Mouse (Mus musculus) large intestine, adult 2 months (tissue): ENCODE data around the gene Atxn2. TPM values are rescaled to one million over a fixed set of nuclear protein-coding genes. Genes with fewer than 3 reads are reported as not detected.

ENCODE experiments used
- DNase-seq: peaks from one replicate; pipeline ENCODE4 v3.0.0-alpha.2; 2012; ENCODE audit warnings: low read depth, low spot score
- WGBS: fragments of 180-500 bp; shearing (Covaris S2); methylation state at CpG from one replicate; pipeline ENCODE4 v1.1.7; 2018; 5-methylcytosine and 5-hydroxymethylcytosine counted together
- polyA plus RNA-seq: library from polyadenylated mRNA; depleted of rRNA; stranded (reverse); fragments of >200 nt; gene quantifications from 2 replicates; pipeline ENCODE4 v1.2.3, GENCODE M21; 2012

Gene Atxn2
- polyA plus RNA-seq, 1 experiment, result 34.7 TPM

GRCm38 (mm10) chr5:121827876-121828275 is 116.7 kb downstream of the Atxn2 start:
- 83% methylated on average over 4 of the region's 4 CpGs for WGBS
- no peak for DNase-seq

- 74% methylated on average over 82 of the region's 82 CpGs for whole genome bisulfite sequencing
These were observed 117.6 kb downstream of the Atxn2 start for GRCm38 (mm10) chr5:121828491-121829432.

GRCm38 (mm10) chr5:121831002-121831601 is 120.0 kb downstream of the Atxn2 start:
- DNase-seq, result no peak
- 96% methylated on average over 6 of the region's 6 CpGs for WGBS

More at GRCm38 (mm10) chr5:121828491-121829432, 117.6 kb downstream of the Atxn2 start:
- DNase-seq, result no peak

- DNase-seq, result no peak
- WGBS, result 73% methylated on average over 6 of the region's 6 CpGs
These were observed 121.4 kb downstream of the Atxn2 start for GRCm38 (mm10) chr5:121832376-121833155.

- DNase-seq, result no peak
- 93% methylated on average over 2 of the region's 2 CpGs for WGBS
These were observed 122.0 kb downstream of the Atxn2 start for GRCm38 (mm10) chr5:121833159-121833558.

GRCm38 (mm10) chr5:121833572-121834240 is 122.6 kb downstream of the Atxn2 start:
- DNase-seq, result no peak
- 35% methylated on average over 10 of the region's 10 CpGs for WGBS

- DNase-seq, result no peak
- 71% methylated on average over 7 of the region's 7 CpGs for WGBS
These were observed 123.1 kb downstream of the Atxn2 start for GRCm38 (mm10) chr5:121834241-121834606.

GRCm38 (mm10) chr5:121834991-121835747 is 124.0 kb downstream of the Atxn2 start:
- WGBS, result 31% methylated on average over 12 of the region's 12 CpGs
- DNase-seq, result no peak

- WGBS, result under 1% methylated on average over 50 of the region's 51 CpGs
- no peak for DNase-seq
These were observed 125.0 kb downstream of the Atxn2 start for GRCm38 (mm10) chr5:121835949-121836691.

GRCm38 (mm10) chr5:121836692-121837415 is 125.7 kb downstream of the Atxn2 start:
- under 1% methylated on average over 77 of the region's 77 CpGs for WGBS
- no peak for DNase-seq

- no peak for DNase-seq
- 3% methylated on average over 35 of the region's 35 CpGs for WGBS
These were observed 126.6 kb downstream of the Atxn2 start, which contains the start of gene Sh2b3 for GRCm38 (mm10) chr5:121837441-121838340. Sh2b3 (minus strand) TSS chr5:121837646.

GRCm38 (mm10) chr5:121838341-121839127 is 127.4 kb downstream of the Atxn2 start:
- DNase-seq, result no peak
- WGBS, result 2% methylated on average over 46 of the region's 46 CpGs

GRCm38 (mm10) chr5:121839128-121839473 is 128.0 kb downstream of the Atxn2 start:
- no peak for DNase-seq
- 17% methylated on average over 7 of the region's 7 CpGs for WGBS

GRCm38 (mm10) chr5:121841516-121841915 is 130.4 kb downstream of the Atxn2 start:
- no peak for DNase-seq
- 85% methylated on average over 9 of the region's 9 CpGs for WGBS

GRCm38 (mm10) chr5:121841973-121842372 is 130.8 kb downstream of the Atxn2 start:
- DNase-seq, result no peak
- 48% methylated on average over 10 of the region's 10 CpGs for WGBS

- DNase-seq, result no peak
- under 1% methylated on average over 33 of the region's 33 CpGs for WGBS
These were observed 131.6 kb downstream of the Atxn2 start for GRCm38 (mm10) chr5:121842665-121843118.
